Mouse (Mus musculus): Measurements from ENCODE around the gene Garnl3.
A peak's percentile ranks its signal among the peaks of the same experiment; 100 is the strongest.

The Garnl3 gene

DNA sequence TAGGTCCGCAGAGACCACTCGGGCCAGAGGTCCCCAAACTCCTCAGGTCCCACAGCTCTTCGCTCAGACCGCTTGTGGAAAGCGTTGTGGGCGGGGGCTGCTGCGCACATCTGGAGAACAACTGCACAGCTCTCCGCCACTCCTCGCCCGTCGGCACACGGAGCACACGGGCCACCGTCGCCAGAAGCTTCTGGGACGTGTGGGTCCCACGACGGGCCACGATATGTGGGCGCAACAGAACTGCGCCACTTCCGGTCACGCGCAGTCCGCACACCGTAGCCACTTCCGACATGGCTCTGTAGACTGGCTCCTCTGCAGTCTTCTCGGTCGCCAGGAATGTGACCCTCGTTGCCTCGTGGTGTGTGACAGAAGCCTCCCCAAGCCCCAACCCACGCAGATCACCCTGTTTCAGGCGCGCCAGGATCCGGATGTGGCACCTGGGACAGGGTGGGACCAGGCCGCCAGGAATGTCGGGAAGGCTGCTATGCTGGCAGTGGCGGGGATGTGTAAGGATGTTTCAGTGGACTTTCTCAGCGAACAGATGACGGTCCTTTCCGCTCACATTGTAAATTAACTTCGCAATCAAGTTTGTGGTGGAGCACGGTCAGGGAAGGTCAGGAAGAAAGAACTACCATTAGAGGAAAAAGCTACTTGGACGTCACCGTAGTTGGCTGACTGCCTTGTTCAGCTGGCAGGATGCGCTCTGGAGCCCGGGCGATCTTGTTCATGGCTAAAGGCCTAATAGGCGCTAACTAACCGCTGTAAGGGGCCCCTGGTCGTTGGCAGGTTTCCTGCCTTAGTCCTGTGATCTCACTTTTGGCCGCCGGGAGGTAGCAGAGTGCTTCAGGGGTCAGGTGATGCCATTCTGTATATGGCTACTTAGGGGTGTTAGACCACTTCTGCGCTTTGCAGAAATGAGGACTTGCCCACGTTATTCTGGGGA lies 164.5 kb downstream of the Garnl3 start:
- DNase-seq = peak; percentile 93

DNA sequence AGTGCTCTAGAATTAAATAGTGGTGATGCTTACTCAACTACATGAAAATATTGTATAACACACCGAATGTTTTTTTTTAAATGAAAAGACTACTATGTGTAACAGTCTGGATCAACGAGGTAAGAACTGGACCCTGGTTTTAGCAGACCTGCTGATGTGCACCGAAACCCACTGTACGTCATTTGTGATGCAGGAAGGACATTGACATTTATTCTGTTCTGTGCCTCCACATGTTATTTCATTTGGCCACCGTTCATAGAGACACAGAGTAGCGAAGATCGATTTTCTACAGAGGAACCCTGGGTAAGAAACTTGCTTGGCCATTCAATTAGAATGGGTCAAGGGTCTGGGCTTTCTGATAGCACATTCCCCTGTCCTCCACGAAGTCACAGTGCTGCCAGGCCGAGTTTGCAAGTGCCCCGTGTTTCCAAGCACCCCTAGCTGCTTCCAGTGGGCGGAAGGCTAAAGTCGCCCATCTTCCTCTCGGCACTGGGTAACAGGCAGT lies 165.2 kb downstream of the Garnl3 start:
- no peak for DNase-seq

DNA sequence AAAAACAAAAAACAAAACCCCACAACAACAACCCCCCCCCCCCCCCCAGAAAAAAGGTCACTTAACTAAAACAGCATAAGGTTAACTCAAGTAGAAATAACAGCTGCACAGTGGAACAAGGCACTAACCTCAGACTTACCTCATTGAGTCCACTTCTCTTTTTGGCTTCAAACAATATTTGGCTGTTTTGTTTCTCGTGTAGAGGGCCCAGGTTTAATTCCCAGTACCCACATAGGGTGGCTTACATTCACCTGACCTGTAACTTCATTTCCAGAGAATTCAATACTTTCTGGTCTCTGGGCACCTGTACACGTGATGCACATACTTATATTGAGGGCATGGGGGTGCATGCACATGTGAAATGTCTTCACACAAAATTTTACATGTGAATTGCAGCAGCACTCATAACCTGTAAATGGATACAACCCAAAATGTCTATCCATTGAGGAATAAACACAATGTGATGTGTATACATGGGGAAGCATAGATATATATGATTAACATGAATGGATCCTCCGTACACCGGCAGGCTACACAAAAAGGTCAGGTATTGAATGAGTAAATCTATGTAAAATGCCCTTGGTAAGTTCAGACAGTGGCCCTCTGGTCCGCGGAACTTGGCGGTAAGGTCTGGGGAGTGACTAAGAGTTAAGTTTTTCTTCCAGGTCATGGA lies 165.8 kb downstream of the Garnl3 start:
- peak; percentile 20 for DNase-seq

DNA sequence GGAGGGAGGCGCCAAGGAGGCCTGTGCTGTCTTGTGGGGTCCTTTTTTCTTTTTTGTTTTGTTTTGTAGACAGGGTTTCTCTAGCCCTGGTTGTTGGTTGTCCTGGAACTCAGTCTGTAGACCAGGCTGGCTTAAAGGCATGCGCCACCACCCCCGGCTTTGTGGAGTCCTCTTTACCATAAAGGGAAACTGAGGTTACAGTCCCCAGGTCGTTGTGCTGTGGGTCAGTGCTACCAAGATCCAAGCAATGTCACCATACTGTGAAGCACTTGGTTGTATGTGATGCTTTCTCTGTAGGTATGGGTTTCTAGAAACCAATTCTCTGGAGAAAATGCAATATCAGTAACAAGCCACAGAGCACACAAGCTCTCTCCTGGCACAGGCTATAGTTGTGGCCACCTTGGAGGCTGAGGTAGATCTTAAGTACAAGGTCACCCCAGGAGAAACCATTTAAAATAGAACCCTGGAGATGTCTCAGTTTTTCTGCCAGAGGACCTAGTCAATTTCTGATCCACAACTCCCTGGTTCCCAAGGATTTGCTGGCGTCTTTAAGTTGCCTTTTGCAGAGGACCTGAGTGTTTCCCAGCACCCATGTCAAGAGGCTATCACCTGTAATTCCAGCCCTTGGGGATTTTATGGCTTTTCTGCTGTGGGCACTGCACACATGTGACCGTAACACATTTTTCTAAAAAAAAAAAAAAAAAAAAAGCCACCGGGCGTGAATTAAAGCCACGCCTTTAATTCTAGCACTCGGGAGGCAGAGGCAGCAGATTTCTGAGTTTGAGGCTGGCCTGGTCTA lies 166.6 kb downstream of the Garnl3 start:
- no peak for DNase-seq

DNA sequence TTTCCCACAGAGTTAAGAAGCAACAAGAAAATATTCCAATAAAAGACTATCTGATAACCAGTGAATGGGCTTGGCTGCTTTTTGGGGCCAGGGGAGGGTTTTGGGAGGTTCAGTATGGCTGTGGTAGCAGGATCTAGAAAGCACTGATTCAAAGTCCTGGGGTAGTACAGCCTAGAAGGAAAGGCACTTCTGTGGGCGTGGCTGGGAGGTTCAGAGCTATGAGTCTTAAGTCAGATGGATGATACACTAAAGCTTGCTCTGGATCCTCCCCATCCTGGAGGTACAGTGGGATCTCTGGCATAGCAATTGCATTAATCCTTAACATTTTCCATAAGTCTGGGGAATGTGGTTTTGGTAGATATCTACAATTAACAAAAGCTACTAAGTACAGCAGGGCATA lies 167.5 kb downstream of the Garnl3 start:
- no peak for DNase-seq

DNA sequence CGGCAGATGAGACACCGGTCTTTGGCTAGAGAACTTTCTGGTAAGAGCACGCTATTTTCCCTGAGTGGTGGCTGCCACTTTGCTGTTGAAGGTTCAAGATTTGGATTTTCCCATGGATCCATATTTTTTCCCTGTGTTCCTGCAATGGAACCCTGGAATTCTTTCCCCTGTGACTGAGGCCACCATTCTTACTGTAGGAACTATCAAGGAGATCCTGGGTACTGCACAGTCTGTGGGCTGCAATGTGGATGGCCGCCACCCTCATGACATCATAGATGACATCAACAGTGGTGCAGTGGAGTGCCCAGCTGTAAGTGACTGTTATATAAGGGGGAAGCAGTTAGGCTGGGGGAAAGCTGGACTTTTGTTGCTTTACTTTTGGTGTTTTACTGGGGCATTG lies 167.9 kb downstream of the Garnl3 start:
- DNase-seq = no peak

DNA sequence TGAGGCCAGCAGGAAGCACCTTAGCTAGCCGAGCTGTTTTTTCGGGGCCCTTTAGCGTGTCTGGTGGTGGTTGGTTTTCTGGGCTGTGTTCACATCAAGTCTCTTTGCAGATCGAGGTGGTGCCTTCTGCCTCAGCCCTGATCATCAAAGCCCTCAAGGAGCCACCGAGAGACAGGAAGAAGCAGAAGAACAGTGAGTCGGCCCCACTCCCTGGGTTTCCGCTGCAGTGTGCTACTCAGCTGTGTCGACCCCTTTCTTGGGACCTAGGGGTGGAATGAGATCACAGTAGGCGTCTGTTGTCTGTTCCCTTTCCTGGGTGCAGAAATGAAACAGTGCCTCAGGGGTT lies 168.6 kb downstream of the Garnl3 start:
- DNase-seq = no peak

DNA sequence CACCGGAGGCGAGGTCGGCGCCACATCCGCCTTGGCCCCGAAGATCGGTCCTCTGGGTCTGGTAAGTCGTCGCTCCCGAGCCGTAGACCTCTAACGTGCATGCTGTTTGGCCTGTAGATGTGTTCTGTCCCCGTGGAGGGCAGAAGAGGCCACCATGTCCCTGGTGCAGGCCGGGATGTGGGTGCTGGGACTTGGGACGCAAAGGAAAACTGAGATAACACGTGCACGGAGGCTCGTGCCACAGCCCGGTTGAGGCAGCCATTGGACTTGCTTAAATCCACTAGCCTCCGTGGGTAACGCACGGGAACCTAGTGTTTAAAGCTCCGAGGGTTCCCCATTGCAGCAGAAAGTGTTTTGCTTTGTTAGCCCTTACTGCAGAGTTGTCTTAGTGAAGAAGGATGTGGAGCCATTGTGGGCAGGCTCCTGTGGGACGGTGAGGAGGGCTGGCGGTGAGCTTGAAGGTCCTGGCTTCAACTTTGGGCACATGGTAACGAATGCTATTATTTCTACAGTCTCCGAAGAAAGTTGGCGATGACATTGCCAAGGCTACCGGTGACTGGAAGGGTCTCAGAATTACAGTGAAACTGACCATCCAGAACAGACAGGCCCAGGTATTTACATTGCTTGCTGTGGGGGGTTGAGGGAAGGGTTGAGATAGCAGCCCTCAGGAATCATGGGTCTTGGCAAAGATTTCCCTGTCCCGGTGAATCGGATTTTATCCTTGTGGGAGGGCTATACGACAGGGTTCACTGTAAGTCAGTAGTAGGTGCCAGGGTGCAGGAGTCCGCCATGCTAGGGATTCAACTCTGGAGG lies 169.2 kb downstream of the Garnl3 start:
- no peak for DNase-seq

DNA sequence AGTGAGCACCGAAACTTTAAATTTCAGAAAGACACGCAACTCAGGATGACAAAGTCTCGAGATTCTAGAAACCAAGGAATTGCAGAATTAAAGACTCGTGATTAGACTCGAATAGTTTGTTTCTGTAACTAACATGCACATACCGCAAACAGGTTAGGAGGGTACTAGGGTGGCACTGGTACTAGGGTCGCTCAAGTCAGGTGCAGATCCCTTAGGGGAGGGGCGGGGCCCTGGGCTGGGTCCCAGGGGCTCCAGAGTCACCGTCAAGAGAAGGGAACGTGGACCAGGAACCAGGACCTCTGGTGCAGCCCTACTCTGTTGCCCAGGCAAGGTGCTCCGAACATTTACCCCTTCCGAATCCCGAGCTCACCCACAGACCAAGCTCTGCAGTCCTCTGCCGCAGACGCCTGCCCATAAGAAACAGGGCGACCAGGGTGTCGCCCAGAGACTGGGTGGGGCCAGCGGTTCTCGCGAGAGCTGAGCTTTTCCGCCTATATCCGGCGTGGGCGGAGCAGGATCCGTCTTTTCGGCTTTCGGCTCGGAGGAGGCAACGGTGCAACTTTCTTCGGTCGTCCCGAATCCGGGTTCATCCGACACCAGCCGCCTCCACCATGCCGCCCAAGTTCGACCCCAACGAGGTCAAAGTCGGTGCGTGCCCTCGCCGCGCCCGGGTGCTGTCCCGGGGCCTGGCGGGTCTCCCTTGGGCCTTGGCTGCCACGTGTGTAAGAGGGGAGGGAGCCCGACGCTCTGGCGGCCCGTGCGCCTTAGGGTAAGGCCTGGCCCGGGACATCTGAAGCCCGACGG lies 170.1 kb downstream of the Garnl3 start, which contains the start of the genes Rpl12 and Lrsam1:
TSS of gene Rpl12 (plus strand) at position 368 of the 804 bp plus-strand sequence.
TSS of gene Lrsam1 (minus strand) at position 423 of the 804 bp plus-strand sequence.
- peak; percentile 97 for DNase-seq

DNA sequence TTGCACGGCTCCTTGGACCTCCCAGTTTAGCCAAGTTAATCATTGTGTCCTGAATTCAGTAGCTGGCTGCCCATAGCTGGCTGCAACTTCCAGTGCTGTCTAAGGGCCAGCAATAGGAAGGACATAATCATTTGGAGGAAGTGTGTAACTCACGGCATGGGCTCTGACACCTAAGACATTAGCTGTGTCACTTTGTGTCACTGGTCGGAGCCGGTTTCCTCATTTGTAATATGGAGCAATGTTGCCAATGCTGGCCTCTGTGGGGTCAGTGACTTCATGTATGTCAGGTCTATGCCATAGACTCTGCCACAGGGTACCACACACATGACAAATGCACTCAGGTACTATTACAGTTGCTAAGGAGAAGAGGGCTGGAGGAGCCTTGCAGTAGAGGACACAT lies 171.2 kb downstream of the Garnl3 start:
- DNase-seq = no peak

DNA sequence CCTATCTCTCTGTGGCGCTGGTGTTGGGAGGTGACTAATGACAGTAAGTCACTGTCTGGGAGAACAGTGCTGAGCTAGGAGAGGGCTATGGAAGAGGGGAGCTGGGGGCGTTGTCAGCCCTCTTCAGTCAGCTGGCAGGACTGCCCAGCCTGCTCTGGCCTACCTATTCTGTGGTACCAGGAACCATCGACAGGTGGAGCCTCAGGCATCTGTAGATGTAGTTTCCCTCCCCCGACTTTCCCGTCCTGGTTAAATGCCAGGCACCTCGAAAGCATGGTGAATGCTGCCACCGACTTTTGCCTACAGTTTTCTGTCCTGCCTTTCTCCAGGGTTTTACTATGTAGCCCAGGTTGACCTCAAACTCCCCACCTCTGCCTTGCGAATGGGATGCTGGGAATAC lies 174.1 kb downstream of the Garnl3 start:
- DNase-seq = peak; percentile 24

DNA sequence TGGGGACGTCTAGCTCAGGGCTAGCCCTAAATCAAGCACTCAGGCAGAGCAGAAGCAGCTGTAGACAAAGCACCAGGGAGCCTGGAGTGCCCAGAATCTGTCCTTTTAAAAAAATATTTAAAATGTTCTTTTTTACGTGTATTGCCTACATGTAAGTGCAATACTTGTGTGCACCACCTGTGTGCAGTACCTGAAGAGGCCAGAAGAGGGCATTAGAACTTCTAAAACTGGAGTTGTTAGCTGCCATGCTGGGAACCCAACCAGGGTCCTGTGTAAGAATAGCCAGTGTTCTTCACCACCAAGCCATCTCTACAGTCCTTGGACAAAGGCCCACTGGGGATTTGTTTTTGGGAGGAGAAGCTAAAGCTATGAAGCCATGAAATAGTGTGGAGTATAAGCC lies 176.9 kb downstream of the Garnl3 start:
- DNase-seq = no peak

DNA sequence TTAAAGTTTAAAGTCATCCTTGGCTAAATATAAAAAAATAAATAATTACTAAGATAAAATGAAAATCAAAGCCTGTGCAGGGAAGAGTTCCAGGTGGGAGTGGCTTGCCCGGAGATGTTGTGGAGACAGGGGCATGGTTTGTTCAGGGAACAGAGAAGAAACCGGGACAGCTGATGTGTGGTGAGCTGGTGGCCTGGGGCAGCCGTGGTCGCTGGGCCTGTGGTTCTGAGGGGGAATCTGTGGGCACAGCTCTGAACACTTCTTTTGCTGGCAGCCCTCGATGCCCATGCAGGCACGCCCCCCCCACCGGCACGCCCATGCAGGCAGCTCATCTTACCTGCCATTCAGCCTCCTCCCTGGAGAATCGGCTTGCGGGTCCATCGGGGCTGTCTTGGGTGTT lies 184.0 kb downstream of the Garnl3 start:
- no peak for DNase-seq

DNA sequence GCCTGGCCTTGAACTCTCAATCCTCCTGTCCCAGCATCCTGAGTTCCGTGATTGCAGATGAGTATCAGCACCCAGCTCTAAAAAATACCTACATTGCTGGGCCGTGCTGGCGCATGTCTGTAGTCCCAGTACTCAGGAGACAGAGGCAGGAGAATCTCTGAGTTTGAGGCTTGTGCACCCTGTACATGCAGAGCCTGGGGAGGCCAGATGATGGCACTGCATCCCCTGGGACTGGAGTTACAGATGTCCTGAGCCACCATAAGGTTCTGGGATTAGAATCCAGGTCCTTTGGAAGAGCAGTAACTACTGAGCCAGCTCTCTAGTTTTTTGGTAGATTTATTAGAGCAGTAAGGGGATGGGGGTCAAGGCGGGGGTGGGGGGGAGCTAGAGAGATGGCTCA lies 191.0 kb downstream of the Garnl3 start:
- DNase-seq = no peak

DNA sequence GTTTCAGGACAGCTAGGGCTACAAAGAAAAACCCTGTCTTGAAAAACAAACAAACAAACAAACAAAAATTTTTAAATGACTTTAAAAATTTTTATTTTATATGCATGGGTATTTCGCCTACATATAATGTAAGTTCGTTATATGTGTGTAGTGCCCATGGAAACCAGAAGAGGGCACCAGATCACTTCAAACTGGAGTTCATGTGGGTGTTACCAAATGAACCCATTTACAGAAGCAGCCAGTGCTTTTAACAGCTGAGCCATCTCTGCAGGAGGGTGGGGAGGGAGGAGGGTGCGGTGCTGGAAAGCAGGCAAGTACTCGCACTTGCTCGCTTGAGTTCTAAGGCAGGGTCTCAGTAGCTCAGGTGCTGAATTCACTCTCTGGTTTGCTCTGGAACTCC lies 192.0 kb downstream of the Garnl3 start:
- peak; percentile 62 for DNase-seq

DNA sequence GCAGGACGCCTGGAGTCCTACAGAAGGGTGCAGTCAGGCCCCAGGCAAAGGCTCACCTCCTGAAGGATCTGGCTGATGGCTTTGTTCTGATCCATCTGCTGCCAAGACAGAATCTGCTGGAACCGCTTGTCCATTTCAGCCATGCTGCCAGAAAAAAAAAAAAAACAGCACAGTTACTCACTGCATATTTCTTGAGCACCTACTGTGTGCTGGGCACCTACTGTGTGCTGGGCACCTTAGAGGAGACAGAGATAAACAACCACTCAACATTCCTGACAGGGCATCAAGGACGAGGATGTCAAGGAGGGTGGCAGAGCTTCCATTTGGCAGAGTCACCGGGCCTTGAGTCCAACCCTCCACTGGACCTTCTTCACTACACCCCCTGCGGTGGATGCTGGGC lies 192.7 kb downstream of the Garnl3 start:
- no peak for DNase-seq
